Mouse (Mus musculus) left cerebral cortex, adult 11 months (tissue): ENCODE measurements at regions not wholly inside any gene's neighbourhood (a gene's known extent, or its start where the extent isn't known, plus 50 kb on each side); places are given as distances from the start of the nearest gene placed in this dataset.

ENCODE experiments used
- DNase-seq: peaks from one replicate; pipeline ENCODE4 v3.0.0; 2022; ENCODE audit warnings: low spot score

- no peak for DNase-seq
Observed at GRCm38 (mm10) chr14:24833211-24833610, 346.3 kb downstream of the Rps24 start.

GRCm38 (mm10) chr14:24838219-24838618, 351.3 kb downstream of the Rps24 start:
- DNase-seq = no peak

GRCm38 (mm10) chr14:24839056-24839455, 352.1 kb downstream of the Rps24 start:
- DNase-seq = no peak

GRCm38 (mm10) chr14:24841715-24842496, 355.0 kb downstream of the Rps24 start:
- peak; percentile 75 for DNase-seq

- no peak for DNase-seq
Observed at GRCm38 (mm10) chr14:24843626-24844025, 356.7 kb downstream of the Rps24 start.

- DNase-seq = no peak
Observed at GRCm38 (mm10) chr14:24850491-24850890, 363.6 kb downstream of the Rps24 start.

- DNase-seq = no peak
Observed at GRCm38 (mm10) chr14:24854459-24854858, 367.5 kb downstream of the Rps24 start.

GRCm38 (mm10) chr14:24862171-24862570, 375.2 kb downstream of the Rps24 start:
- DNase-seq = no peak

GRCm38 (mm10) chr14:24862661-24863060, 375.7 kb downstream of the Rps24 start:
- DNase-seq = no peak

- no peak for DNase-seq
Observed at GRCm38 (mm10) chr14:24863116-24863515, 376.2 kb downstream of the Rps24 start.

- no peak for DNase-seq
Observed at GRCm38 (mm10) chr14:24865579-24866230, 378.8 kb downstream of the Rps24 start.

- DNase-seq = no peak
Observed at GRCm38 (mm10) chr14:24867816-24868215, 380.9 kb downstream of the Rps24 start.

- DNase-seq = no peak
Observed at GRCm38 (mm10) chr14:24868756-24869155, 381.8 kb downstream of the Rps24 start.

GRCm38 (mm10) chr14:24870246-24870645, 383.3 kb downstream of the Rps24 start:
- DNase-seq = no peak

GRCm38 (mm10) chr14:24871392-24871998, 384.6 kb downstream of the Rps24 start:
- no peak for DNase-seq

- no peak for DNase-seq
Observed at GRCm38 (mm10) chr14:24872931-24873330, 386.0 kb downstream of the Rps24 start.

- no peak for DNase-seq
Observed at GRCm38 (mm10) chr14:24873406-24873805, 386.5 kb downstream of the Rps24 start.

- DNase-seq = no peak
Observed at GRCm38 (mm10) chr14:24874426-24875155, 387.7 kb downstream of the Rps24 start.

GRCm38 (mm10) chr14:24875156-24875545, 388.2 kb downstream of the Rps24 start:
- DNase-seq = no peak

- no peak for DNase-seq
Observed at GRCm38 (mm10) chr14:24875934-24876333, 389.0 kb downstream of the Rps24 start.

GRCm38 (mm10) chr14:24876508-24876907, 389.6 kb downstream of the Rps24 start:
- DNase-seq = no peak

GRCm38 (mm10) chr14:24877853-24878252, 390.9 kb downstream of the Rps24 start:
- DNase-seq = no peak
